Mouse (Mus musculus): ENCODE measurements around the gene Slc48a1.
A peak's percentile ranks its signal among the peaks of the same experiment; 100 is the strongest.

The Slc48a1 gene

DNA sequence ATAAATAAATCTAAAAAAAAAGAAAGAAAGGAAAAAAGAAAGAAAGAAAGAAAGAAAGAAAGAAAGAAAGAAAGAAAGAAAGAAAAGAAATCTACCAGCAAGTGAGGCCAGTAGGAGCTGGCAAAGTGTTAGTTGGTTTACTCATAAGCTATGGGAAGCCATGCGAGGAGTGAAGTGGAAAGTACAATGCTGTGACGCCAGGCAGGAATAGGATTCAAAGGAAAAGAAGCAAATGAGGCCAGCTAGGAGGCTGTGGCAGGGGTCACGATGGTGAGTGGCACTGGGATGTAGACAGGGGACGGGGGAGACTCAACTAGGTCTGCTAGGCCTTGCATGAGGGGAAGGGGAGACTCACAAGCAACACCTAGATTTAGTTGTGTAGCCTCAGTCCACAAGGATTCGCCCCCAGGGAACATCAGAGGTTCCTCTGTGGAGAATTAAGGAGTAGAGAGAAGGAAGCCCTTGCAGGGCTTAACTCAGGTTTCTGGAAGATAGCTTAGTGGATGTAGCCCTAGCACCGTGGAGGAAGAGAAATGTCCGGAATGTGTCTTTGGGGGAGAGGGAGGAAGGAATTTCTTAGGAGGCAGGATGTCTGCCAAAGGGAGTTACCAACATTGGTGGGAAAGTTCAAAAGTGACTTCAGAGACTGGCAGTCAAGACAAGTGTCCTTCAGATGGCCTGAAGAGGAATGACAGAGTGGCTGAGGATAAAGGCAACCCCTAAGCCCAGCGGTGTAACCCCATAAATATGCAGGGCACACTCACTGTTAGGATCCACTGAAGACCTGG, at the start of gene Slc48a1:
Slc48a1 (plus strand) TSS at position 210 of the 788 bp plus-strand sequence.
- DNase-seq (ENCODE audit: low read depth, low spot score) = no peak

GRCm38 (mm10) chr15:97728804-97729203, 49.5 kb upstream of the Slc48a1 start:
- DNase-seq (ENCODE audit: low read depth, low spot score) = no peak

DNA sequence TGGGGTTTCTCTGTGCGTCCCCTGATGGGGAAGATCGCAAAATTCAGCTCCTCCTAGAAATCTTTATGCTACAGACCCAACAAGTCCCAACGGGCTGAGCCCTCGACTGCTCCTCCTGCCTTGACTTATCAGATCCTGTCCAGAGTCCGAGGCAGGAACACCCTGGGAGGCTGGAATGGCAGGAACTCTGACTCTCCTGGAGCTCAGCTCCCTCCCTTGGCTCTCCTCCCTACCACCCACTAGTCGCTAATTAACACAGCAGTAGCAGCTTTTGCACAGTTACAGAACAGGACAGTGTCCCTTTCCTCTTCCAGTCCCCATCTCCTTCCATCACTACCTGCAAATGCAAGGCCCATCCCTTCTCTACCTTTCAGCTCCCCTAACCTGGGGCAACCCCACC, 48.0 kb upstream of the Slc48a1 start:
- DNase-seq (ENCODE audit: low read depth, low spot score) = no peak

DNA sequence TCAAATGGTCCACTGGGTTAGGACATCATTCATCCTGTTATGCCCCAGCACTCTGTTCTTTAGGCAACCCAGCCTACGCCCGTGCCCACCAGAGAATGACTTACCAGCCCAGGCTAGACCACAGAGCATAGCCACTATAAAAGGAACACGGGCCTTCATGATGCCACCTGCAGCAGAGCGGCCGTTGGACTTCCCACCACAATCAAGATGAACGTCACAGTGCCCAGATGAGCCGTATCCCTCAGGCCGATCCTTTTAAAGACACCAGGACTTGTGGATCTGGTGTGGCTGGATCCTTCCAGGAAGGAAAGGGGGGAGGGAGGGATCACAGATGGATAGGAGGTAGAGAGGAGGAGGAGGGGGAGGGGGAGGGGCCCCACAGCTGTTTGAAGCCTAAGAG, 47.2 kb upstream of the Slc48a1 start, which contains the start of gene Endou:
Endou (minus strand) TSS at position 229 of the 400 bp plus-strand sequence.
- no peak for DNase-seq (ENCODE audit: low read depth, low spot score)

- no peak for DNase-seq (ENCODE audit: low read depth, low spot score)
Measured at GRCm38 (mm10) chr15:97731988-97732387, 46.3 kb upstream of the Slc48a1 start.

DNA sequence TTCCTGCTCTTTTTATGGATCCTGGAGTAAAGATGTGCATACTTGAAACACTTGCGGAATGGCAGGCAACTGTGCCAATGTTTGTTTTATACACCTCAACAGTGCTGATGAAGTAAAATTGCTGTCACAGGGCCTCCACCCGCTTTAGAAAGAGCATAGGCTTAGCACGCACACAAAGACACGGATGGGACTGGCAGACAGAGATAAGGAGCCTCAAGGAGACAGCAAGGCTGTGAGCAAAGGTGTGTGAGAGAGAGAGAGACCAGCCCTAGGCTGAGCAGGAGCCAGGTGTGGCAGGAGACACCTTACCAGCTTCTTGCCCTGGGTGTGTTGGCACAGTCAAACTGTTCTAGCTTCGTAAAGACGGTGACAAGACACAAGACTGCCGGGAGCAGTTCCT, 39.4 kb upstream of the Slc48a1 start:
- DNase-seq (ENCODE audit: low read depth, low spot score) = no peak

DNA sequence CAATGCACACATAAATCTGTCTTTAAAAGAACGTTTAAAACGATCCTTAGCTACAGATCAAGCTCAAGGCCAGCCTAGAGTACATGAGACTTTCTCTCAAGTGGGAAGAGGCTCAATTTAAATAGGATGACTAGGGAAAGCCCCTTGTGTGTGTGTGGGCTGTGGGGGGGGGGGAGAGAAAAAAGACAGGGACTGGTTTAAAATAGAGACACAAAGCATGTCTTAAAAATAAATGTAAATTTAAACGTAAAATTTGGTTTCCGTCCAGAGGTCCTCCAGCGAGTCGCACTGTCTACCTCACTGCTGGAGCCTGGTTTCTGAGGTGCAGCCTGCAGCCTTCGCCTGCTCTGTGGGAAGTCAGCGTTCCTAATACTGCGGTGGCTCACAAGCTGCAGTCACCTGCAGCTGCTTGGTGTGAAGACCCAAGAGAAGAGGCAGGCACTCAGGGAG, 38.0 kb upstream of the Slc48a1 start:
- no peak for DNase-seq (ENCODE audit: low read depth, low spot score)

- no peak for DNase-seq (ENCODE audit: low read depth, low spot score)
Measured at GRCm38 (mm10) chr15:97741662-97742061, 36.7 kb upstream of the Slc48a1 start.

DNA sequence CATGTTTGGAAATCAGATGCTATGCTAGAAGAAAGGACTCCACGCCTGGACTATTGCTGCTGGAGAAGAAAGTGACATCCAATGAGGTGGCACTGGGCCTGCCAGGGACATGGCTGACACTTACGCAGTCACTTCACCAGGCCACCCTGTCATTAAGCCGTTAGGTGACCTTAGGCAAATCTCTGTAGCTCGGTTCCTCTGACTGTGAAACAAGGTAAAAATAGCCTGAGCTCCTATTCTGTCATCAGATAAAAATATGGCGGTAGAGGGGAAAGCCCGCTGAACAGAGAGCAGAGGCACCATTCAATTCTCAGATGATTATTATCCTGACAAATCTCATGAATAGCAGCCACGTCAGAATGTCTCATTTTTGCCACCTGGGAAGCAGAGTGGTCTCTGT, 36.2 kb upstream of the Slc48a1 start:
- no peak for DNase-seq (ENCODE audit: low read depth, low spot score)

DNA sequence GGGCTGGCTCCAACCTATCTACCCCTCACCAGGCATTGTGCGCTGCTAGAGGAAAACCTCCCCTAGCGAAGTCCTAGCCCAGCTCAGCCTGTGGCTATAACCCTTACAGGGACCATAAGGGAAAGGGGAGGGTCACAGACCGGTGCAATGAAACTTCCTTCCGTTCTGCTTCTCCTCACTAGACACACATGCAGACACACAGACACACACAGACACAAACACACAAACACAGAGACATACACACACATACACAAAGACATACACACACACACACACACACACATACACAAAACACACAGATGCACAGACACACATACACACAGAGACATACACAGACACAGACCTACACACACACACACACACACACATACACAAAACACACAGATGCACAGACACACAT, 35.7 kb upstream of the Slc48a1 start:
- no peak for DNase-seq (ENCODE audit: low read depth, low spot score)

GRCm38 (mm10) chr15:97743210-97743609, 35.1 kb upstream of the Slc48a1 start:
- no peak for DNase-seq (ENCODE audit: low read depth, low spot score)

- DNase-seq (ENCODE audit: low read depth, low spot score) = no peak
Measured at GRCm38 (mm10) chr15:97743961-97744525, 34.3 kb upstream of the Slc48a1 start.

DNA sequence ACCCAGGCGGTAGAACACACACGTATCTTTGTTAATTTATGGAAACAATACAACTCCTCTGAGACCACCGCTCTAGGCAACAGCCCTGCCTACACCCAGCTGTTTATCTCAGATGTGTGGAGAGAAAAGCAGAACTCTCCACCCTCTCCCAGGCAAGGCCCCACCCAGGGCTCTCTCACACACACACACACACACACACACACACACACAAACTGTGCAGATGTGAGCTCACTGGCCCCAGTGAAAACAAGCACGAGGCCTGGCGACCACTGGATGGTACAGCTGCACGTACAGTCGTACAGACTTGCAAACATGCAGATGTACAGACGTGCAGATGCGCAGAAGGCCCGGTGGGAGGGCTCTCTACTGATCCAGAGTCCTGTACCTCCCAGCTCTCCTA, 33.4 kb upstream of the Slc48a1 start:
- DNase-seq (ENCODE audit: low read depth, low spot score) = no peak

GRCm38 (mm10) chr15:97745331-97745730, 33.0 kb upstream of the Slc48a1 start:
- DNase-seq (ENCODE audit: low read depth, low spot score) = no peak

GRCm38 (mm10) chr15:97746278-97746677, 32.0 kb upstream of the Slc48a1 start:
- DNase-seq (ENCODE audit: low read depth, low spot score) = no peak

DNA sequence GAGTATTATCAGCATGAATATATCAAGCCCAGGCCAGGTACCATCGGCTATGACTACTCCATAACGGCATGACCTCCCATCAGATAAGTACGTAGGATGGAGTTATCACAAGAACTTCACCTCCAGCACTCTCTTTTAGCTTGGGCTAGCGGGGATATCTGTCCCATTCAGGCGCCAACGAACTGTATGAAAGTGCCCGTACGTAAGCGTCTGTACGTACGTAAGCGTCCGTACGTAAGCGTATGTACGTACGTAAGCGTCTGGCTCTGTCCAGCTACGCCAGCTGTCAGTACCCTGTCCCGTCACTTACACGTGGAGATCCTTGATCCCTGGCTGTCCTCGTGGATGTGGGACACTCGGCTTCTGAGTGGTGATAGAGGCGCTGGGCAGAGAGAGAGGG, 31.6 kb upstream of the Slc48a1 start:
- no peak for DNase-seq (ENCODE audit: low read depth, low spot score)

GRCm38 (mm10) chr15:97747486-97747885, 30.8 kb upstream of the Slc48a1 start:
- no peak for DNase-seq (ENCODE audit: low read depth, low spot score)

GRCm38 (mm10) chr15:97748309-97748708, 30.0 kb upstream of the Slc48a1 start:
- DNase-seq (ENCODE audit: low read depth, low spot score) = no peak

- no peak for DNase-seq (ENCODE audit: low read depth, low spot score)
Measured at GRCm38 (mm10) chr15:97748964-97749363, 29.4 kb upstream of the Slc48a1 start.

- no peak for DNase-seq (ENCODE audit: low read depth, low spot score)
Measured at GRCm38 (mm10) chr15:97749397-97749796, 28.9 kb upstream of the Slc48a1 start.

DNA sequence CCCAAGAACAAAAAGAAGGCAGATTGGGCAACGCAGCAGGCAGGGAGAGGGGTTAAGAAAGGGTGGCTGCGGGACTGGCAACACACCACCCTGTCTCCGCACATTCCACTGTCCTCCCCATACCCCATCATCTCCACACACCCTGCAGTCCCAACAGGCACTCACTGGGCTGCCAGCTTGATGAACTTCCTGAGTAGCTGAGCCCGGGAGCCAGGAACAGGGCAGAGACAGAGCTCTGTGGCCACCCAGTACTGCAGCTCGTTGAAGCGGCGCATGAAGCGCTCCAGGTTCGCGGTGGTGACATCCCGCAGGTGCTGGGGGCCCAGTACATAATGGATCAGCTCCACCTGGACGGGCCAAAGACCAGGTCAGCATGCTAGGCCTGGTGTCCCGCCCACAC, 28.5 kb upstream of the Slc48a1 start:
- no peak for DNase-seq (ENCODE audit: low read depth, low spot score)

- peak; percentile 62 for DNase-seq (ENCODE audit: low read depth, low spot score)
Measured at GRCm38 (mm10) chr15:97750697-97751096, 27.6 kb upstream of the Slc48a1 start.

DNA sequence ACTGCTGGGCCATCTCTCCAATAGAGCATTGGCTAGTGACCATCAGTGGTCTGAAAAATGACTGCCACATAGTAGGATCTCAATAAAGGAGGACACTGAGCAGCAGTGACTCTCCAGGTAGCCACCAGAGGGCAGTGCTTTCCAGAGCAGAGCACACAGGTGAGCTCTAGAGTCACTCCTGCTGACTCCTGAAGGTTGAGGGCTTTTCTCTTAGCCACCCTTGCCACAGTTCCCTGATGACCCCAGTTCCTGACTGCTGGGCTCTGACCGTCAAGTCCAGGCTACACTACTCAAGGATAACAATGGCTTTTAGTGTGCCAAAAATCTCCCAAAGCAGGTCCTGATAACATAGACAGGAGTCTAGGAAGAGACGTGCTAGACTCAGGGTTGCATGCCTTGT, 26.6 kb upstream of the Slc48a1 start:
- no peak for DNase-seq (ENCODE audit: low read depth, low spot score)

Measured in brain, embryonic 18.5 days (tissue).